Mouse (Mus musculus) spleen, postnatal 36 days (tissue): Measurements from ENCODE around the gene Hist1h1d.
"Not testable (repeated sequence)": the region's sequence is repeated elsewhere in the genome, so short reads cannot be mapped to it uniquely, and the experiment has no call there.

ENCODE experiments used
- DNase-seq, 2 experiments: peaks; one replicate each; pipeline ENCODE4 v3.0.0; 2022; ENCODE audit warnings: low spot score in 2 of 2, mixed read lengths in 1 of 2

Hist1h1d gene

GRCm38 (mm10) chr13:23591886-23592285 is 38.8 kb downstream of the Hist1h1d start:
- DNase-seq, result not testable (repeated sequence)

GRCm38 (mm10) chr13:23592614-23593013 is 39.6 kb downstream of the Hist1h1d start:
- DNase-seq, result no peak

DNA sequence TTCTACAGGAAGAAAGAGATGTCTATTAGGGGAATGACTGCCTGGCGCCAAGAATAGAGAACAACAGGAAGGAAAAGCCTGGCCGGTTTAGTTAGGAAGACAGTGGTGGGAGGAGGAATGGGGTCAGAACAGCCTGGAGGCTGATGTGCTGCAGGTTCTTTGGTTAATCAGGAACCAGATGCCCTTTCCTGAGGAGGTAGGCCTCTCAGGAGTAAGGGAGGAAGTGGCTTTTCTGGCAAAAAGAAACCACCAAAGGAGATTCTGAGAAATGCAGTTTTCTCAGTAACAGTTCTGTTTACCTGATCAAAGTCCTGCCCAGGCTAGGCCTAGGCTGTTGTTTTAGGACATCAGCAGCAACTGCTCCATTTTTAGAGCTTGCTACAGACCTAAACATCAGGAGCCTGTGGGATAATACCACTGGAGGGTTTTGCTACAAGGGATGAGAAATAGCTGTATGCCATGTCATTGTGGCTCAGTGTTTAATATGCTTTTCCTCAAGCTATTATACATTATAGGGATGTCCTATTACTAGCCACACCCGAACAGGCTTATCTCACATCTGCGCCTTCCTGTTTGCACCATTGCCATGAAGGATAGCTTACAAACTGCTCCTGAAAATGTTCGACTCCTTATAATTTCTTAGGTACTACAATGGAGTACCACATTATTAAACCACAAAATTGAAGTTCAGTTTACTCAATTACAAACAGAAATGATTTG is 40.1 kb downstream of the Hist1h1d start:
- DNase-seq, result no peak

DNA sequence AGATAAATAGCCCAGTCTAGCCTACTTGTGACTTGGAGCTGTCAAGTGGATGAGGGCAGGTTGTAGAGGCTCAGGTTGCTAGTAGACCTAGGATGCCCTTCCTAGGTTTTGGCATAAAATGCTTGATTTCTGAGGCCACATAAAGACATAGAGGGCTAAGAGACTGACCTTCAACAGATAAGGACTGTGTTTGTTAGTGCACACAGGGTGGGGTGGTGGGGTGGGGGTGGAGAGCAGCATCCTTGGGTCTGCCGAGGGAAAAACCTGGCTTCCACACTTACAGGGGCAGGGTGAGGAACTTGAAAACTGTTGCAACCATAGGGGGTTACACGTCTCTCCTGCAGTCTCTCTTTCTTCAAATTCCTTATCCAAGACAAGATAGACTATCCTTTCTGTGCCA is 42.1 kb downstream of the Hist1h1d start:
- DNase-seq, result no peak

- DNase-seq, result peak; percentile 31 to 61
Observed at GRCm38 (mm10) chr13:23595622-23596372, 42.7 kb downstream of the Hist1h1d start.

GRCm38 (mm10) chr13:23597957-23598356 is 44.9 kb downstream of the Hist1h1d start:
- DNase-seq, result peak; percentile 64 to 77

DNA sequence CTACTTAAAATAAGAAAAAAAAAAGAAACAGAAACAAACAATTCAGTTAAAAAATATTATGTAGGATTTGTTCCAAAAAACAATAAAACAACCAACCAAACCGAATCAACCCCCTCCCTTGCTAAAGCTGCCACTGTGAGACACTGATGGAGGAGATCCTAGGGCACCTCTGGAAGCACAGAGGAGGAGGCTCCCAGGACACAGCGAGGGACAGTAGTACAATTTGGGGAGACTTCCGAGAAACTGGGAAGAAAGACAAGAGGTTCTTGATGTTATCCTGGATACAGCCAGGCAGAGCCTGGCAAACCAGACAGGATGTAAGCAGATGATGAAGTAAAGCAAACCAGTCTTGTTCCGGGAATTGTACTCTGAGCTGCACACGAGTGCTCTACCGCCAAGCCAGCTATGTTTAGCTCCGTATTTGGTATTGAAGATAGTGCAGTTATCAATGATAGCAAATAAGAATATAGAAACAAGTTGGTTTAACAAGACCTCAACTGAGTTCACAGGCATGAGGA is 50.2 kb downstream of the Hist1h1d start:
- no peak for DNase-seq

- no peak for DNase-seq
Observed at GRCm38 (mm10) chr13:23604452-23604851, 51.4 kb downstream of the Hist1h1d start.

DNA sequence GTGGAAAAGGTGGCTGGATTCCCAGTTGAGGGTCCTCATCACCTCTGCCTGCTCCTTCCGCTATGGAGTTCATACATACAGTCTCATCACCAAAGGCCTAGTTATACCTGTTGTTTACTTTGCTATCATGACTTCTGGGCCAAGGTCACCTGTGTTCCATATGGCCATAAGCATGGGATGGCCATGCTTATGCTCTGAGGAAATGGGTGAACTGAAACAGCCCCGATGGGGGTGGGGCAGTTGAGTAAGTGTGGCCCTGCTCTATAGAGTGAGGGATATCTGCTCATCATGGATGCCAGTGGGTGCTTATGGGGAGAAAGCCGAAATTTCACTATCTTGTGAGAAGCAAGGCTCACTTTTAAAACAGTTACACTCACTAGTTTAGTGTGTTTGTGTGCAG is 52.0 kb downstream of the Hist1h1d start:
- no peak for DNase-seq

GRCm38 (mm10) chr13:23609209-23609608 is 56.1 kb downstream of the Hist1h1d start:
- DNase-seq, result peak in 1 of 2 experiments; percentile 41

- DNase-seq, result no peak
Observed at GRCm38 (mm10) chr13:23609844-23610243, 56.8 kb downstream of the Hist1h1d start.
